Mouse (Mus musculus): ENCODE data around the gene Togaram2. TPM values are rescaled to one million over a fixed set of nuclear protein-coding genes. Genes with fewer than 3 reads are reported as not detected.

Togaram2 gene
- polyA plus RNA-seq, 1 experiment from 2014 or later: 0.22 TPM

Other genes with a start within 250 kb of the Togaram2 start
- 2.8 and 4.0 TPM in 2 replicates for gene Gm4707, start 213.3 kb upstream of the Togaram2 start, polyA plus RNA-seq (2015; fragmentation: Nextera tagmentation; extraction: Ambion mirVana)
- gene Smchd1, start 197.9 kb upstream of the Togaram2 start, polyA plus RNA-seq (2015; fragmentation: Nextera tagmentation; extraction: Ambion mirVana): 68.9 and 77.3 TPM in 2 replicates
- gene Ndc80, start 146.4 kb upstream of the Togaram2 start, polyA plus RNA-seq (2015; fragmentation: Nextera tagmentation; extraction: Ambion mirVana): 44.7 and 45.9 TPM in 2 replicates
- gene Spdya, start 121.2 kb upstream of the Togaram2 start, polyA plus RNA-seq (2015; fragmentation: Nextera tagmentation; extraction: Ambion mirVana): 1.4 and 2.0 TPM in 2 replicates
- gene Wdr43, start 57.4 kb upstream of the Togaram2 start, polyA plus RNA-seq (2015; fragmentation: Nextera tagmentation; extraction: Ambion mirVana): 54.6 and 60.7 TPM in 2 replicates
- not detected in 2 replicates for gene Pcare, start 79.6 kb downstream of the Togaram2 start, polyA plus RNA-seq (2015; fragmentation: Nextera tagmentation; extraction: Ambion mirVana)
- gene Clip4, start 95.2 kb downstream of the Togaram2 start, polyA plus RNA-seq (2015; fragmentation: Nextera tagmentation; extraction: Ambion mirVana): 7.4 and 9.0 TPM in 2 replicates

Data from forebrain, embryonic 13.5 days (tissue).